Mouse (Mus musculus) lung, postnatal 0 days (tissue): ENCODE measurements around the gene Rpusd3. TPM values are rescaled to one million over a fixed set of nuclear protein-coding genes. Genes with fewer than 3 reads are reported as not detected.

Experiments
- ATAC-seq: fragments of 200-750 bp; cut with Nextera tagmentation; 2 replicates; pipeline ENCODE4 v1.8.0; 2017; ENCODE audit warnings: moderate library complexity
- DNase-seq: peaks from one replicate; pipeline ENCODE4 v3.0.0-alpha.2; 2016; ENCODE audit warnings: low spot score
- H3K27ac ChIP-seq: fragments of 300-500 bp; sonication (generic); 2 replicates; pipeline ENCODE4 v1.5.1; 2014; ENCODE audit warnings: antibody characterized with exemption, mild to moderate bottlenecking, low read length, mixed read lengths
- H3K27me3 ChIP-seq: fragments of 300-500 bp; sonication (generic); replicated peaks from 2 replicates; pipeline ENCODE4 v1.6.1; 2014; ENCODE audit warnings: low read length, mixed read lengths; ENCODE audit not compliant: insufficient read depth
- H3K36me3 ChIP-seq: fragments of 300-500 bp; sonication (generic); 2 replicates; pipeline ENCODE4 v1.6.1; 2014; ENCODE audit warnings: low read length, mixed read lengths; ENCODE audit not compliant: insufficient read depth
- H3K4me1 ChIP-seq: fragments of 300-500 bp; sonication (generic); 2 replicates; pipeline ENCODE4 v1.6.1; 2014; ENCODE audit warnings: antibody characterized with exemption, low read depth, low read length, mixed read lengths; ENCODE audit not compliant: insufficient read depth
- H3K4me2 ChIP-seq: fragments of 300-500 bp; sonication (generic); replicated peaks from 2 replicates; pipeline ENCODE4 v1.6.1; 2014; ENCODE audit warnings: low read depth, mild to moderate bottlenecking, low read length, moderate library complexity, mixed read lengths
- H3K4me3 ChIP-seq: fragments of 300-500 bp; sonication (generic); 2 replicates; pipeline ENCODE4 v1.5.1; 2014; ENCODE audit warnings: low read depth, low read length
- H3K9ac ChIP-seq: fragments of 300-500 bp; sonication (generic); replicated peaks from 2 replicates; pipeline ENCODE4 v1.6.1; 2014; ENCODE audit warnings: low read depth, mild to moderate bottlenecking
- H3K9me3 ChIP-seq: fragments of 300-500 bp; sonication (generic); 2 replicates; pipeline ENCODE4 v1.6.1; 2016; ENCODE audit warnings: low read length, mixed read lengths
- CTCF ChIP-seq: IDR thresholded peaks from 2 replicates; pipeline ENCODE4 v1.5.1; 2016; ENCODE audit warnings: antibody characterized with exemption, mild to moderate bottlenecking
- EP300 ChIP-seq: IDR thresholded peaks from 2 replicates; pipeline ENCODE4 v1.6.1; 2016; ENCODE audit warnings: antibody characterized with exemption, mild to moderate bottlenecking, control low read depth
- WGBS: fragments of 180-500 bp; shearing (Covaris S2); extraction: QIAGEN DNeasy Blood & Tissue Kit; methylation state at CpG from one replicate; pipeline ENCODE4 v1.1.7; 2014; 5-methylcytosine and 5-hydroxymethylcytosine counted together
- polyA plus RNA-seq: library from polyadenylated mRNA; unstranded; fragments of >200 nt; fragmentation: Nextera tagmentation; extraction: Ambion mirVana; gene quantifications from 2 replicates; pipeline ENCODE4 v1.2.1, GENCODE M21; 2015

The Rpusd3 gene
- polyA plus RNA-seq, 1 experiment from 2014 or later: 11.4 TPM

- Histone ChIP-seq H3K4me3 (no peak overlapping the region), H3K9me3 (no peaks in the 10 kb centered on the region), H3K27ac (no peak overlapping the region), H3K27me3 (no peaks in the 10 kb centered on the region), H3K4me2 (no peak overlapping the region), H3K4me1 (no peaks in the 10 kb centered on the region), H3K9ac (no peak overlapping the region), H3K36me3 (no peaks in the 10 kb centered on the region)
- WGBS: 63% methylated on average over 7 of the region's 7 CpGs
- no peak for DNase-seq
- TF ChIP-seq EP300 (no peak), CTCF (no peak)
- no peak for ATAC-seq
Observed at GRCm38 (mm10) chr6:113434691-113435090, 15.6 kb upstream of the Rpusd3 start.

GRCm38 (mm10) chr6:113433661-113434060 lies 14.5 kb upstream of the Rpusd3 start:
- no peak for ATAC-seq

GRCm38 (mm10) chr6:113431801-113432200 lies 12.7 kb upstream of the Rpusd3 start:
- WGBS: 44% methylated on average over 3 of the region's 3 CpGs

More at GRCm38 (mm10) chr6:113433661-113434060, 14.5 kb upstream of the Rpusd3 start:
- Histone ChIP-seq H3K36me3 (no peaks in the 10 kb centered on the region), H3K27ac (no peak overlapping the region), H3K9me3 (no peaks in the 10 kb centered on the region), H3K4me3 (no peak overlapping the region), H3K4me1 (no peaks in the 10 kb centered on the region), H3K9ac (no peak overlapping the region), H3K27me3 (no peaks in the 10 kb centered on the region), H3K4me2 (no peak overlapping the region)
- WGBS: 37% methylated on average over 3 of the region's 3 CpGs
- no peak for TF ChIP-seq EP300
- TF ChIP-seq CTCF: no peak
- no peak for DNase-seq

GRCm38 (mm10) chr6:113430846-113431245 lies 11.7 kb upstream of the Rpusd3 start:
- Histone ChIP-seq H3K27ac (no peak overlapping the region), H3K27me3 (no peaks in the 10 kb centered on the region), H3K4me1 (no peaks in the 10 kb centered on the region), H3K9ac (no peak overlapping the region), H3K36me3 (no peaks in the 10 kb centered on the region), H3K9me3 (no peaks in the 10 kb centered on the region), H3K4me2 (no peak overlapping the region), H3K4me3 (no peak overlapping the region)
- DNase-seq: no peak
- 50% methylated on average over 3 of the region's 3 CpGs for WGBS
- no peak for ATAC-seq
- TF ChIP-seq EP300: no peak
- TF ChIP-seq CTCF: no peak

More at GRCm38 (mm10) chr6:113431801-113432200, 12.7 kb upstream of the Rpusd3 start:
- no peak for TF ChIP-seq EP300
- TF ChIP-seq CTCF: no peak
- no peaks in the 10 kb centered on the region for H3K9me3 ChIP-seq
- ATAC-seq: no peak
- H3K4me2 ChIP-seq: no peak overlapping the region
- no peak overlapping the region for H3K27ac ChIP-seq
- H3K36me3 ChIP-seq: no peaks in the 10 kb centered on the region
- H3K4me3 ChIP-seq: no peak overlapping the region
- no peak overlapping the region for H3K9ac ChIP-seq
- H3K27me3 ChIP-seq: no peaks in the 10 kb centered on the region
- no peak for DNase-seq
- H3K4me1 ChIP-seq: no peaks in the 10 kb centered on the region

- Histone ChIP-seq H3K4me2 (no peak overlapping the region), H3K27ac (no peak overlapping the region), H3K36me3 (no peaks in the 10 kb centered on the region), H3K9me3 (no peaks in the 10 kb centered on the region), H3K4me3 (no peak overlapping the region), H3K9ac (no peak overlapping the region), H3K27me3 (no peaks in the 10 kb centered on the region), H3K4me1 (no peaks in the 10 kb centered on the region)
- DNase-seq (no peak), ATAC-seq (no peak)
- TF ChIP-seq EP300: no peak
- TF ChIP-seq CTCF: no peak
- 75% methylated on average over 3 of the region's 3 CpGs for WGBS
Observed at GRCm38 (mm10) chr6:113429965-113430364, 10.8 kb upstream of the Rpusd3 start.

GRCm38 (mm10) chr6:113428006-113428405 lies 8.9 kb upstream of the Rpusd3 start:
- WGBS: 87% methylated on average over 16 of the region's 16 CpGs
- DNase-seq: no peak
- Histone ChIP-seq H3K9ac (no peak overlapping the region), H3K36me3 (no peaks in the 10 kb centered on the region), H3K9me3 (no peaks in the 10 kb centered on the region), H3K4me2 (no peak overlapping the region), H3K27ac (no peak overlapping the region), H3K27me3 (no peaks in the 10 kb centered on the region), H3K4me1 (no peaks in the 10 kb centered on the region), H3K4me3 (no peak overlapping the region)
- no peak for ATAC-seq
- no peak for TF ChIP-seq EP300
- TF ChIP-seq CTCF: no peak

- H3K27me3 ChIP-seq: no peaks in the 10 kb centered on the region
- 56% methylated on average over 3 of the region's 3 CpGs for WGBS
- no peaks in the 10 kb centered on the region for H3K9me3 ChIP-seq
- peak; percentile 46 for DNase-seq
- no peak for ATAC-seq
- no peak overlapping the region for H3K4me2 ChIP-seq
- H3K4me1 ChIP-seq: no peaks in the 10 kb centered on the region
- TF ChIP-seq CTCF (peak; percentile 79), EP300 (no peak)
- no peak overlapping the region for H3K9ac ChIP-seq
- H3K4me3 ChIP-seq: no peak overlapping the region
- H3K36me3 ChIP-seq: no peaks in the 10 kb centered on the region
- H3K27ac ChIP-seq: no peak overlapping the region
Observed at GRCm38 (mm10) chr6:113427397-113427796, 8.3 kb upstream of the Rpusd3 start.
